Mouse (Mus musculus) midbrain, embryonic 16.5 days (tissue): ENCODE data around the gene Cdr2. TPM values are rescaled to one million over a fixed set of nuclear protein-coding genes. Genes with fewer than 3 reads are reported as not detected.
"Not testable (repeated sequence)": the region's sequence is repeated elsewhere in the genome, so short reads cannot be mapped to it uniquely, and the experiment has no call there.

Experiments
- ATAC-seq: fragments of 200-750 bp; cut with Nextera tagmentation; 2 replicates; pipeline ENCODE4 v1.8.0; 2017; ENCODE audit warnings: moderate TSS enrichment
- H3K27ac ChIP-seq: fragments of 300-500 bp; sonication (generic); 2 replicates; pipeline ENCODE4 v1.5.1; 2014; ENCODE audit warnings: mild to moderate bottlenecking, low read length, mixed read lengths
- H3K27me3 ChIP-seq: fragments of 300-500 bp; sonication (generic); 2 replicates; pipeline ENCODE4 v1.6.1; 2014; ENCODE audit warnings: low read depth, low read length, mixed read lengths; ENCODE audit not compliant: control insufficient read depth, insufficient read depth
- H3K36me3 ChIP-seq: fragments of 300-500 bp; sonication (generic); 2 replicates; pipeline ENCODE4 v1.6.1; 2014; ENCODE audit warnings: mild to moderate bottlenecking, low read length, moderate library complexity, mixed read lengths; ENCODE audit not compliant: control insufficient read depth, insufficient read depth
- H3K4me1 ChIP-seq: fragments of 300-500 bp; sonication (generic); 2 replicates; pipeline ENCODE4 v1.6.1; 2014; ENCODE audit warnings: mild to moderate bottlenecking, low read length, mixed read lengths; ENCODE audit not compliant: control insufficient read depth, insufficient read depth
- H3K4me2 ChIP-seq: fragments of 300-500 bp; sonication (generic); 2 replicates; pipeline ENCODE4 v1.6.1; 2014; ENCODE audit warnings: mild to moderate bottlenecking, low read length, mixed read lengths
- H3K4me3 ChIP-seq: fragments of 300-500 bp; sonication (generic); 2 replicates; pipeline ENCODE4 v1.5.1; 2014; ENCODE audit warnings: low read depth, mild to moderate bottlenecking, low read length, moderate library complexity, mixed read lengths
- H3K9ac ChIP-seq: fragments of 300-500 bp; sonication (generic); 2 replicates; pipeline ENCODE4 v1.6.1; 2014; ENCODE audit warnings: low read depth, low read length, mixed read lengths
- H3K9me3 ChIP-seq: fragments of 300-500 bp; sonication (generic); replicated peaks from 2 replicates; pipeline ENCODE4 v1.6.1; 2014; ENCODE audit warnings: mild to moderate bottlenecking, low read length, mixed read lengths; ENCODE audit not compliant: control insufficient read depth, poor library complexity, severe bottlenecking
- WGBS: fragments of 180-500 bp; shearing (Covaris S2); extraction: QIAGEN DNeasy Blood & Tissue Kit; methylation state at CpG from one replicate; pipeline ENCODE4 v1.1.7; 2014; 5-methylcytosine and 5-hydroxymethylcytosine counted together
- polyA plus RNA-seq: library from polyadenylated mRNA; unstranded; fragments of >200 nt; fragmentation: Nextera tagmentation; extraction: Ambion mirVana; gene quantifications from 2 replicates; pipeline ENCODE4 v1.2.1, GENCODE M21; 2015

The Cdr2 gene
- polyA plus RNA-seq, 1 experiment from 2014 or later = 12.6 TPM

DNA sequence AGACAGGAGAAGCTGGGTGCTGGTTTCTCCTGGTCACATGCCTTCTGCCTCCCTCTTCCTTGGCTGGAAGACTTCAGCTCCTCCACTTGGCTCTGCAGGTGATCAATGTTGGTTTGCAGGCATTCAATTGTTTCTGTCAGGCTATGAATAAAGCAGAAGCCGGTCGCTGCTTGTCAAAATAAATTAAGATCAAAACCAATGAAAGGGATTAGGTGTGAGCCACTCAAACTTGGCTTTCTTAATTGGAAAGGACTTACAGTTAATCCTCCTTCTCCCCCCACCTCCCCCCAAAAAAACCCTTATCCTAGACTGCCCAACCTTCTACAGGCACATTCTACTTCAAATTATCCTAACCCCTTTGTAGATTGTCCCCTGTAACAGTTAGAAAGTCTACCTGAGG lies 22.0 kb downstream of the Cdr2 start:
- Histone ChIP-seq H3K4me1 (no peaks in the 10 kb centered on the region), H3K9me3 (no peaks in the 10 kb centered on the region), H3K9ac (no peak overlapping the region), H3K4me2 (no peak overlapping the region), H3K4me3 (no peak overlapping the region), H3K27me3 (no peaks in the 10 kb centered on the region), H3K27ac (no peak overlapping the region), H3K36me3 (peaks cover 3% of the 10 kb centered on the region; the same call in 1 of the 2 replicates)
- 34% methylated on average over 2 of the region's 2 CpGs for WGBS
- ATAC-seq = no peak

DNA sequence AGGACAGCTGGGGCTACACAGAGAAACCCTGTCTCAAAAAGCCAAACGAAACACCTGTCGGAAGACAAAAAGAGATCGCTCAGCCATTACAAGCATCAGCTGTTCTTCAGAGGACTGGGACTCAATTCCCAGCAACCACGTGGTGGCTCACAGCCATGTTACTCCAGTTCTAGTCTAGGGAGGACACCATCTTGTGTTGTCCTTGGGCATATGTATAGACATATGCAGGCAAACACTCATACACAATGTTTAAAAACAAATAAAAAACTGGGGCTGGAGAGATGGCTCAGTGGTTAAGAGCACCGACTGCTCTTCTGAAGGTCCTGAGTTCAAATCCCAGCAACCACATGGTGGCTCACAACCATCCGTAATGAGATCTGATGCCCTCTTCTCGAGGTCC lies 28.5 kb downstream of the Cdr2 start:
- WGBS = 88% methylated on average over 7 of the region's 7 CpGs
- ATAC-seq, H3K9me3 ChIP-seq: not testable (repeated sequence)

DNA sequence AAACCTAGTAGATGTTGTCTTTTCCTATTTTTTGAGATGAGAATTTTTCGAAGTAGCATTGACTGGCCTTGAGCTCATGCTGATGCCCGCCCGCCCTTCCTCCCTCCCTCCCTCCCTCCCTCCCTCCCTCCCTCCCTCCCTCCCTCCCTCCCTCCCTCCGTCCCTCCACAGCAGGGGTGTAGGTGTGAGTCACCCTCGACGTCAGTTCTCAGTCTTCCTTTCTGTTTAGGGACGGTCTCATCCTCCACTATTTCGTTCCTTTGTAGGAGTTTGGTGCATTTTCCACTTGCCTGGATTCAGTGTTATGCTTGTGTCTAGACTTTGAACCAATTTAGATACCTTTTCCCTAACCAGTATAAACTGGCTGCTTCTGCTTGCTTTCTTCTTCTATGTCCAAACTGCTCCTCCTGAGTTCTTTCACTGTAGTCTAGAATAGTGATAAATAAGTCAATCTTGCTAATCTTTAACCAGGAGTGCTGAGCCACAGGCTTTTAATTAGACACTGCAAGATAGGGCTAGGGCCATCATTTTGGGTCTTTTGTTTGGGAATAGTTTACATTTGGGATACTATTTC lies 38.1 kb downstream of the Cdr2 start:
- peaks cover 31% of the 10 kb centered on the region for H3K36me3 ChIP-seq
- H3K9me3 ChIP-seq = no peaks in the 10 kb centered on the region
- H3K9ac ChIP-seq = no peak overlapping the region
- no peak overlapping the region for H3K27ac ChIP-seq
- H3K4me1 ChIP-seq = no peaks in the 10 kb centered on the region
- H3K4me2 ChIP-seq = no peak overlapping the region
- WGBS = 96% methylated on average over 4 of the region's 8 CpGs
- no peak for ATAC-seq
- H3K27me3 ChIP-seq = no peaks in the 10 kb centered on the region
- H3K4me3 ChIP-seq = no peak overlapping the region

More for the DNA sequence above, 28.5 kb downstream of the Cdr2 start:
- H3K4me3 ChIP-seq, H3K36me3 ChIP-seq, H3K9ac ChIP-seq, H3K4me1 ChIP-seq, H3K4me2 ChIP-seq, H3K27me3 ChIP-seq, H3K27ac ChIP-seq: not testable (repeated sequence)

DNA sequence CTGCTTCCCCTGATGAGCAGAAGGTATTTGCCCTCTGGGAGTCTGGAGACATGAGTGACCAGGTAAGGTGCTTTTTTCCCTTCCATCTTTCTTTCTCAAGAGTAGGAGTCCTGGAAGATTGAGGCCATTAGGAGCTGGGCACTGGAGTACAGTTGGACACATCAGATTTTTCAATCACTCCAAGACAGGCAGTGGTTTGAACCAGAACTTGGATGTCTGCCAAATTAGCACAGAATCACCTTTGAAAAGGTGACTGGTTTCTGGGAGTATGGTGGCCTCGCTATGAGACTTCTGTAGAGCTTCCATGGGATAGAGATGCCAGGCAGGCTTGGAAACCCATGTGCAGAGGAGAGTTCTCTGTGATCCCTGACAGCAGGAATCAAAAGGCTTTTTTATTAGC lies 39.6 kb downstream of the Cdr2 start:
- H3K36me3 ChIP-seq = peaks cover 39% of the 10 kb centered on the region
- WGBS = 91% methylated on average over 1 of the region's 1 CpGs

DNA sequence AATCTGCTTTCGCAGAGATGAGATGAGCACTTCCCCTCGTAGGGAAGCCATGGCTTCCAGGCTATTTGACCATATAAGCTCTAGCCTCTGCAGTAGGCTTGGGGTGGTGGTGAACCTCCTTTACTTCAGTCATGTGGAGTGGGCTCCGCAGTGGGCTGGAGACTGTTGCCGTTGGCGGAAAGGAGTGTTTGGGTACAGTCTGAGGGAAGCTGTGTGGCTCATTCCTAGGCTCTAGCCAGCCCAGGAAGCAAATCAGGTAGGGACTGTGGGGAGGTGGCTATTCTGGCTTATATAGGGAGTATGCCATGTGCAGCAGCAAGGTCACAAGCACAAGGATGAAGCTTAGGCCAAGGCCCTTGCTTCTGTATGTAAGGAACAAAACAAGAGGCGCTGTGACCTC lies 40.9 kb downstream of the Cdr2 start:
- Histone ChIP-seq H3K9me3 (no peaks in the 10 kb centered on the region), H3K36me3 (peaks cover 51% of the 10 kb centered on the region), H3K27ac (no peak overlapping the region), H3K27me3 (no peaks in the 10 kb centered on the region), H3K4me3 (no peak overlapping the region), H3K4me2 (no peak overlapping the region), H3K9ac (no peak overlapping the region), H3K4me1 (no peaks in the 10 kb centered on the region; the same call in 1 of the 2 replicates)
- ATAC-seq = no peak
- WGBS = 96% methylated on average over 6 of the region's 6 CpGs

More for the DNA sequence above, 39.6 kb downstream of the Cdr2 start:
- Histone ChIP-seq H3K9ac (no peak overlapping the region), H3K9me3 (no peaks in the 10 kb centered on the region), H3K4me2 (no peak overlapping the region), H3K27me3 (no peaks in the 10 kb centered on the region), H3K4me3 (no peak overlapping the region), H3K27ac (no peak overlapping the region), H3K4me1 (no peaks in the 10 kb centered on the region; the same call in 1 of the 2 replicates)
- ATAC-seq = no peak

DNA sequence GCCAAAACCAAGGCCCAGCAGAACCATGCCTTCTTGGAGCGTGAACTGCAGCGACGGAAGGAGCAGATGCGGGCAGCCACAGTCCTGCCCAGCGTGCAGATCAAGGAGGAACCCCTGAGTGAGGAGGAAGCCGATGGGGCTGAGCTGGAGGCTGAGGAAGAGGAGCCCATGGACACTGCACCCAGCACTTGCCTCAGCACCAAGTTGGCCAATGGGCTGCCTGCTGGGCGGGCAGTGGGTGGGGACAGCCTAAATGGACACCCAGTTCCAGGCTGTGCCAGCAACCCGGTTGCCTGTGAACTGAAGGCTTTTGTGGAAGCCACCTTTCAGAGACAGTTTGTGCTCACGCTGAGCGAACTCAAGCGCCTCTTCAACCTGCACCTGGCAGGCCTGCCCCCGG lies 41.8 kb downstream of the Cdr2 start:
- Histone ChIP-seq H3K27me3 (no peaks in the 10 kb centered on the region), H3K4me2 (no peak overlapping the region), H3K9me3 (no peaks in the 10 kb centered on the region), H3K36me3 (peaks cover 48% of the 10 kb centered on the region), H3K9ac (no peak overlapping the region), H3K27ac (no peak overlapping the region), H3K4me1 (no peaks in the 10 kb centered on the region; the same call in 1 of the 2 replicates), H3K4me3 (no peak overlapping the region)
- 94% methylated on average over 12 of the region's 12 CpGs for whole genome bisulfite sequencing
- no peak for ATAC-seq

DNA sequence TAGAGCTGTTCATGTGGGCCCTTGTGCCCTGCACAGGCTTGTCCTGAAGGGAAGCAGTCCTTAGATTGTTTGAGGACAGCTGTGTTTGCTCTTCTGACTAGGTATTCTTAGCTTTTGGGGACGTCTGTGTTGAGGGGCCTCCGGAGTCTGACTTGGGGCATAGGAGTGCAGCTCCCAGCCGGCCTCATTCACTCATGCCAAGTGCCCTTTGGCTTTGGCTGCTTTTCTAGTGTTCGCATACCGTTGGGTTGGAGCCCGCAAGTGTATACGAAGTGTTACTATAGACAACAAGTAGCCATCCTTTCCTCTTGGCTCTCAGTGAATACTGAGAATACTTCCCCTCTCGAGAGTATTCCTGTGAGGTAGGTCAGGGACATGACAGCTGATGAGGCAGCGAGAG lies 43.9 kb downstream of the Cdr2 start:
- Histone ChIP-seq H3K4me2 (no peak overlapping the region), H3K27ac (no peak overlapping the region), H3K27me3 (no peaks in the 10 kb centered on the region), H3K4me3 (no peak overlapping the region), H3K9ac (no peak overlapping the region), H3K9me3 (no peaks in the 10 kb centered on the region), H3K36me3 (peaks cover 48% of the 10 kb centered on the region), H3K4me1 (no peaks in the 10 kb centered on the region; the same call in 1 of the 2 replicates)
- no peak for ATAC-seq
- 85% methylated on average over 9 of the region's 9 CpGs for WGBS

DNA sequence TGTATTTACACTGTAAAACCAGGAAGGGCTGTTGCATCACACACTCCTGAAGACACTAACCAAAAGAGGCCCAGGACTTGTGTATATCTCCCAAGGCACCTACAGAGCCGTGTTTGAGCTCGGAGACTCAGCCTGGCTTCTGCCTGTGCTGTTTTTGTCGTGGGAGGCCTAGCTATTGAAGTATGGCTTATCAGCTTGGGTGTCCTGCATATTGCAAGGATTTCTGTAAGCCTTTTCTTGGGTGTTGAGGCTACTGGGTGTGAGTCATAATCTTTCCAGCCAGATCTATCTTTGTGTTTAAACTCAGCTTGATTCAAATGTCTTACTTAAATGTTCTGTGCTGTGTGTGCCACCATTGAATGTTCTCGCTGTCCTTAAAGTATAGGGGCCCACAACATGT lies 45.6 kb downstream of the Cdr2 start:
- no peaks in the 10 kb centered on the region; the same call in 1 of the 2 replicates for H3K4me1 ChIP-seq
- H3K27me3 ChIP-seq = no peaks in the 10 kb centered on the region
- H3K27ac ChIP-seq = no peak overlapping the region
- WGBS = 88% methylated on average over 4 of the region's 4 CpGs
- H3K9ac ChIP-seq = no peak overlapping the region
- H3K9me3 ChIP-seq = no peaks in the 10 kb centered on the region
- H3K4me2 ChIP-seq = no peak overlapping the region
- no peak for ATAC-seq
- H3K4me3 ChIP-seq = no peak overlapping the region
- H3K36me3 ChIP-seq = peaks cover 55% of the 10 kb centered on the region

DNA sequence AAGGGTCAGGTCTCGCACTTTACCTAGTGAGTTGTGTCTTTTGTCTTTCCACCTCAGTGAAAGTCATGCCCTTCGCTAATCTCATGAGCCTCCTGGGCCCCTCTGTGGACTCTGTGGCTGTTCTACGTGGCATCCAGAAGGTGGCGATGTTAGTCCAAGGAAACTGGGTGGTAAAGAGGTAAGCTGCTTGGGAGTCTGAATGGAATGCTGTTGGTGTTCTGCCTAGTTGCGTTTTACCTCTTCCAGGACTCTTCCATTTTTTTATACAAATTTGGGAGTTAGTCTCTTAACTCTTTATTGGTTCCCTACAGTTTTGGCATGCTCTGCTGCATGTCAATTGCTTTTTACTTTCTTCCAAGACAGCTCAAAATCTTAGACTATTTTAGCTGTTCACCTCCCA lies 47.4 kb downstream of the Cdr2 start:
- Histone ChIP-seq H3K27me3 (no peaks in the 10 kb centered on the region), H3K4me2 (no peak overlapping the region), H3K36me3 (peaks cover 50% of the 10 kb centered on the region), H3K4me1 (no peaks in the 10 kb centered on the region; the same call in 1 of the 2 replicates), H3K4me3 (no peak overlapping the region), H3K27ac (no peak overlapping the region), H3K9ac (no peak overlapping the region), H3K9me3 (no peaks in the 10 kb centered on the region)
- ATAC-seq = no peak
- 20% methylated on average over 5 of the region's 5 CpGs for WGBS
